Mouse (Mus musculus): Measurements from ENCODE around the gene Cntrob.

DNA sequence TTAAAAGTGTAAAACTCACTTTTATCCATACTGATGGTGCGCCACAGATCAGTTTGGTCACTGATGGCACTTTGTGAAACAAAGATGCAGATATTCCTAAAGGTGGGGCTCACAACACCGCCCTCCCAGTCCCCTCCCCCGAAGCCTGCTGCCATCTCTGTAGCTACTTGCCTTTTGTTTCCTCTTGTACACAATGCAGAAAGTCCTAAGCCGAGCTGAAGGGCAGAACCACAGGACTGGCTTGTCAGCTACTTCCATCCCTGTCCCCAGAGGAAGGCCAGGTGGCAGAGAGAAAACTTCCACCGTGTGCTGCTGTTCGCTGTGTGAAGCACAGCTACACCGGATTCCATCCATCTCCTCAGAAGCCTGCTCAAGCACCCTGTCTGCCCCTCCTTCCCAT lies 25.3 kb downstream of the Cntrob start:
- TF ChIP-seq POLR2A (IDR thresholded peaks at IDR 0.05; ENCODE audit: borderline replicate concordance, low read depth, low read length) (no peak), CTCF (IDR thresholded peaks at IDR 0.05; ENCODE audit: low read depth, low read length) (no peak)

Data from bone marrow macrophage, adult 2 months (primary cell).